Mouse (Mus musculus) adipocyte (in vitro differentiated cells): ENCODE data around the gene Slc6a8.

Experiments used
- DNase-seq: peaks from one replicate; pipeline ENCODE4 v3.0.0-alpha.2; 2016; ENCODE audit warnings: low spot score

Slc6a8 gene

GRCm38 (mm10) chrX:73684978-73685377, 12.0 kb downstream of the Slc6a8 start:
- DNase-seq, result no peak

GRCm38 (mm10) chrX:73685629-73686028, 12.7 kb downstream of the Slc6a8 start:
- DNase-seq, result peak; percentile 40

- DNase-seq, result peak; percentile 53
Measured at GRCm38 (mm10) chrX:73690917-73691629, 18.1 kb downstream of the Slc6a8 start.

GRCm38 (mm10) chrX:73700472-73700871, 27.5 kb downstream of the Slc6a8 start:
- peak; percentile 40 for DNase-seq

- peak; percentile 79 for DNase-seq
Measured at GRCm38 (mm10) chrX:73715476-73716108, 42.6 kb downstream of the Slc6a8 start.

GRCm38 (mm10) chrX:73716109-73716661, 43.2 kb downstream of the Slc6a8 start, which contains the start of the genes Bcap31 and Abcd1:
Bcap31 (minus strand) TSS chrX:73716175.
Abcd1 (plus strand) TSS chrX:73716597.
- DNase-seq, result peak; percentile 97

GRCm38 (mm10) chrX:73716709-73717545, 44.0 kb downstream of the Slc6a8 start:
- no peak for DNase-seq

- DNase-seq, result no peak
Measured at GRCm38 (mm10) chrX:73717667-73718066, 44.7 kb downstream of the Slc6a8 start.

- DNase-seq, result peak; percentile 60
Measured at GRCm38 (mm10) chrX:73718271-73718670, 45.3 kb downstream of the Slc6a8 start.

- peak; percentile 32 for DNase-seq
Measured at GRCm38 (mm10) chrX:73718686-73719362, 45.9 kb downstream of the Slc6a8 start.

- DNase-seq, result no peak
Measured at GRCm38 (mm10) chrX:73730908-73731307, 58.0 kb downstream of the Slc6a8 start.
